Mouse (Mus musculus) erythroblast, embryonic 14.5 days (primary cell): Measurements from ENCODE around the gene Arl9. TPM values are rescaled to one million over a fixed set of nuclear protein-coding genes. Genes with fewer than 3 reads are reported as not detected.
"Not testable (repeated sequence)": the region's sequence is repeated elsewhere in the genome, so short reads cannot be mapped to it uniquely, and the experiment has no call there.

ENCODE experiments used
- H3K27me3 ChIP-seq: 2 replicates; pipeline ENCODE4 v1.6.1; 2012; ENCODE audit warnings: inconsistent platforms; ENCODE audit not compliant: control insufficient read depth
- H3K36me3 ChIP-seq: 2 replicates; pipeline ENCODE4 v1.6.1; 2012; ENCODE audit warnings: mild to moderate bottlenecking, inconsistent platforms; ENCODE audit not compliant: control insufficient read depth
- H3K4me1 ChIP-seq: 2 replicates; pipeline ENCODE4 v1.6.1; 2012; ENCODE audit warnings: inconsistent platforms; ENCODE audit not compliant: control insufficient read depth
- H3K4me3 ChIP-seq: replicated peaks from 2 replicates; pipeline ENCODE3; 2012; ENCODE audit warnings: moderate library complexity, mild to moderate bottlenecking, inconsistent platforms
- H3K9me3 ChIP-seq: 2 replicates; pipeline ENCODE4 v1.6.1; 2012; ENCODE audit warnings: low read length, inconsistent platforms, mixed read lengths; ENCODE audit not compliant: control insufficient read depth
- GATA1 ChIP-seq: IDR thresholded peaks from 2 replicates; pipeline ENCODE4 v1.6.1; 2012; ENCODE audit warnings: low read length, inconsistent platforms, mixed read lengths
- TAL1 ChIP-seq: IDR thresholded peaks from 3 replicates; pipeline ENCODE4 v1.6.1; 2012; ENCODE audit warnings: low read length, inconsistent platforms, mixed read lengths
- polyA plus RNA-seq: library from polyadenylated mRNA; stranded (reverse); fragments of >175 nt; gene quantifications from 2 replicates; pipeline ENCODE4 v1.2.3, GENCODE M21; 2012

Arl9 gene
- polyA plus RNA-seq, 1 experiment = not detected

DNA sequence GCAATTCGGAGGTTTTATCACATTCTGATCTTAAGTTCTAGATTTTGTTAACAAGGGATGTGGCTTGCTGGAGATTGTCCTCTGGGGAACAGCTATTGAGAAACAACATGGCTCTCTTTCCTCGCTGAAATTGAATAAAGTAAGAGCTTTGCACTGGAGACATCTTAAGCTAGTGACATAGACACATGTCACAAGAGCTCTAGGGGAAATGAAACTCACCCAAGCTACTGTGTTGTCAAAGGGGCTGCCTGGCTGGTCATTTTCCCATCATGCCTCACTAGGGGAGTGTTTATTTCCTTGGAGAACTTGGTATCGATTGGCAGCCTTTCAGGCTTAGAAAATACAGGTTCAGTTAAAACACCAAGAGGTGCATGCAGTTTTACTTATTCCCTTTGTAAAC, 9.3 kb downstream of the Arl9 start:
- Histone ChIP-seq H3K9me3 (no peaks in the 10 kb centered on the region; the same call in 1 of the 2 replicates), H3K36me3 (no peaks in the 10 kb centered on the region), H3K27me3 (peaks cover 4% of the 10 kb centered on the region), H3K4me1 (peaks cover 49% of the 10 kb centered on the region), H3K4me3 (no peak overlapping the region)
- TF ChIP-seq GATA1 (no peak), TAL1 (no peak)

GRCm38 (mm10) chr5:77015544-77016482, 12.0 kb downstream of the Arl9 start, which contains the start of gene Thegl:
TSS of gene Thegl (plus strand) at chr5:77016023.
- H3K36me3 ChIP-seq = no peaks in the 10 kb centered on the region
- TF ChIP-seq GATA1 (no peak), TAL1 (no peak)
- H3K27me3 ChIP-seq = peaks cover 4% of the 10 kb centered on the region
- peaks cover 43% of the 10 kb centered on the region for H3K4me1 ChIP-seq
- no peaks in the 10 kb centered on the region; the same call in 1 of the 2 replicates for H3K9me3 ChIP-seq
- H3K4me3 ChIP-seq = peak within 1 kb of the TSS; percentile 72

- Histone ChIP-seq H3K27me3 (no peaks in the 10 kb centered on the region), H3K4me3 (no peak overlapping the region), H3K4me1 (peaks cover 20% of the 10 kb centered on the region), H3K9me3 (peaks cover 18% of the 10 kb centered on the region), H3K36me3 (peaks cover 3% of the 10 kb centered on the region)
- no peak for TF ChIP-seq GATA1
- no peak for TF ChIP-seq TAL1
Measured at GRCm38 (mm10) chr5:77028034-77028433, 24.2 kb downstream of the Arl9 start.

DNA sequence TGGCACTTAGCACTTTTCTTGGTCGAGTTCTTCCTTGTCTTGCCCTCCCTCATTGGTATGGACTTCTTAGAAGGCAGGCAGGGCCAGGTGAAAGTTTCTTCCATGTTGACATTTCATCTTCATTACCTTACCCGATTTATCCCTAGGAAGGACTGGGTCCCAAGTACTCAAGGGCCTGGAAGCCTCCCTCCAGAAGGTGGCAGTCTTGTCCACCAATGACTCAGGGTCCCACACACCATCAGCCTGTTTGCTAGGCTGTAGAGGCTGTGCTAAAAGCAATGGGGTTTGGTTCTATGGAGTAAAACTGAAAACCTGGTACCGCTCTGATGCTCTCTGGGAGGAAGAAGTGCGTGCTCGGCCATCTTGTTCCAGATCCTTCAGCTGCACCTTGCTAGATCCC, 25.9 kb downstream of the Arl9 start:
- Histone ChIP-seq H3K27me3 (no peaks in the 10 kb centered on the region), H3K4me1 (peaks cover 20% of the 10 kb centered on the region), H3K36me3 (peaks cover 3% of the 10 kb centered on the region), H3K9me3 (peaks cover 9% of the 10 kb centered on the region), H3K4me3 (no peak overlapping the region)
- TF ChIP-seq TAL1 = no peak
- no peak for TF ChIP-seq GATA1

DNA sequence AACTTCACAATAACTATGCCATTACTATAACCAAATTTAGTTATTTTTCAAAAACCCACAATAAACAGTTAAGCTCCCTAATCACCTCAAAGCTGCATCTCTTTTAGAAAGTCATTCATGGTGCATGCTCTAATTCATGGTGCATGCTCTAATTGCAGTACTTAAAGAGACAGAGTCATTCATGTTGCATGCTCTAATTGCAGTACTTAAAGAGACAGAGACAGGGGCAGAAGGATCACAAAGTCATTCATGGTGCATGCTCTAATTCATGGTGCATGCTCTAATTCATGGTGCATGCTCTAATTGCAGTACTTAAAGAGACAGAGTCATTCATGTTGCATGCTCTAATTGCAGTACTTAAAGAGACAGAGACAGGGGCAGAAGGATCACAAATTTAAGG, 31.2 kb downstream of the Arl9 start:
- H3K4me1 ChIP-seq = peaks cover 16% of the 10 kb centered on the region
- H3K27me3 ChIP-seq, H3K9me3 ChIP-seq, H3K4me3 ChIP-seq, H3K36me3 ChIP-seq: not testable (repeated sequence)

DNA sequence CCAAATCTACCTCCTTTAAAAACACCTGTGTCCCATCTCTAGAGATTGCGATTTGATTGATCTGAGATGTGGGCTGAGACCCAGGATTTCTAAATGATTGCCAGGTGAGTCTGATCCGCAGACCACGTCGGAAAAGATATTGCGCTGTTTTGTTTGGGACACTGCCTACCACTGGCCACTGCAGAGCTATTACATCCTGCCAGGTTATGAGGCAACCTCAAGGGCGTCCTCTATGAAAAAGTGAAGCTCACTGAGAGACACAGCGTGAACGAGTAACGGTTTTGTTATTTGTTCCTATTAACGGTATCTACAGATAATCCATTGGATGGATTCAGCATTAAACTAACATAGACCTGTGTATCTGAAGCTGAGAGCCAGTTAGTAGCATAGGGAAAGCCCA, 34.6 kb downstream of the Arl9 start:
- Histone ChIP-seq H3K4me3 (no peak overlapping the region), H3K27me3 (no peaks in the 10 kb centered on the region), H3K36me3 (no peaks in the 10 kb centered on the region), H3K4me1 (peaks cover 17% of the 10 kb centered on the region), H3K9me3 (peaks cover 4% of the 10 kb centered on the region; the same call in 1 of the 2 replicates)
- no peak for TF ChIP-seq GATA1
- TF ChIP-seq TAL1 = no peak

DNA sequence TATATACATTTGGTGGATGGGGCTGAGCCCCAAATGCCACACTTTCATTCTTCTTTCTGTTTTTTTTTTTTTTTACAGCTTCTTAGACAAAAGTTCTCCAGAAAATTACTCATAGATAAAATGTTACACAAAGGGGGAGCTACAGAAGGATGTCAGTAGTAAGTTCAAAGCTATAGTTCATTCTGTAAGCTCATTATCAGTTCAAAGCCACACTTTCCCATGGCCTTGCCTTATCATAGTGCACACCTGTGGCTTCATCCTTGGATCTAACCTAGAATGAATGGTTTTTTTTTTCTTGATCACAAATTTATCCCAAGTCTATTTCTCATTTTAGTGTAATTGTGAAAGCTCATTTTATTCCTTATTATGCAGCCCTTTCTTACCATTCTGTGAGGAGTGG, 35.5 kb downstream of the Arl9 start:
- Histone ChIP-seq H3K4me1 (peaks cover 17% of the 10 kb centered on the region), H3K36me3 (no peaks in the 10 kb centered on the region), H3K9me3 (peaks cover 4% of the 10 kb centered on the region; the same call in 1 of the 2 replicates), H3K27me3 (no peaks in the 10 kb centered on the region), H3K4me3 (no peak overlapping the region)
- TF ChIP-seq GATA1 = no peak
- TF ChIP-seq TAL1 = no peak

DNA sequence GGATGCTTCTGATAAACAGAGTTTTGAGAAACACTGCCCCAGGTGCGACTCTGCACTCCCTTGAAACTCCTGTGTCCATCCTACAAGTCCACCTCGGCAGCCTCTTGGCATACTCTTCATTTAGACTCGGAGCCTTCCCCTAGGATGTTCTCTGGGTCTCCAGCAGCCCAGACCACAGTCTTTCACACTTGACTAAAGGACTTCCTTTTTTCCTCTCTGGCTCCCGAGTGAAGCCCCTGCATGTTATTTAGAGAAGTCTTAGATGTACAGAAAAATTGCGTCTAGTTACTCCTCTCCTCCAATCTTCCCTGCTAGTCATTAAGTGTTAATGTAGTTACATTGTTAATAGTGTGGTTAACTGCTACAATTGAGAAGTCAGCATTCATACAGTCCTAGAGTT, 40.5 kb downstream of the Arl9 start:
- H3K4me3 ChIP-seq = no peak overlapping the region

GRCm38 (mm10) chr5:77052616-77053015, 48.8 kb downstream of the Arl9 start:
- Histone ChIP-seq H3K27me3 (no peaks in the 10 kb centered on the region; the same call in 1 of the 2 replicates), H3K4me1 (no peaks in the 10 kb centered on the region), H3K4me3 (no peak overlapping the region), H3K36me3 (no peaks in the 10 kb centered on the region), H3K9me3 (no peaks in the 10 kb centered on the region)
- TF ChIP-seq TAL1 = no peak
- TF ChIP-seq GATA1 = no peak

More for the DNA sequence above, 40.5 kb downstream of the Arl9 start:
- Histone ChIP-seq H3K9me3 (no peaks in the 10 kb centered on the region), H3K36me3 (no peaks in the 10 kb centered on the region), H3K4me1 (peaks cover 7% of the 10 kb centered on the region), H3K27me3 (no peaks in the 10 kb centered on the region; the same call in 1 of the 2 replicates)
- TF ChIP-seq GATA1 (no peak), TAL1 (no peak)
